Mouse (Mus musculus) liver, embryonic 14.5 days (tissue): ENCODE data around the gene Nrn1.

Source experiments
- CTCF ChIP-seq: IDR thresholded peaks from 2 replicates; pipeline ENCODE4 v1.5.1; 2016; ENCODE audit warnings: antibody characterized with exemption, low read depth, control low read depth
- EP300 ChIP-seq: IDR thresholded peaks from 2 replicates; pipeline ENCODE4 v1.6.1; 2016; ENCODE audit warnings: antibody characterized with exemption, low read depth

DNA sequence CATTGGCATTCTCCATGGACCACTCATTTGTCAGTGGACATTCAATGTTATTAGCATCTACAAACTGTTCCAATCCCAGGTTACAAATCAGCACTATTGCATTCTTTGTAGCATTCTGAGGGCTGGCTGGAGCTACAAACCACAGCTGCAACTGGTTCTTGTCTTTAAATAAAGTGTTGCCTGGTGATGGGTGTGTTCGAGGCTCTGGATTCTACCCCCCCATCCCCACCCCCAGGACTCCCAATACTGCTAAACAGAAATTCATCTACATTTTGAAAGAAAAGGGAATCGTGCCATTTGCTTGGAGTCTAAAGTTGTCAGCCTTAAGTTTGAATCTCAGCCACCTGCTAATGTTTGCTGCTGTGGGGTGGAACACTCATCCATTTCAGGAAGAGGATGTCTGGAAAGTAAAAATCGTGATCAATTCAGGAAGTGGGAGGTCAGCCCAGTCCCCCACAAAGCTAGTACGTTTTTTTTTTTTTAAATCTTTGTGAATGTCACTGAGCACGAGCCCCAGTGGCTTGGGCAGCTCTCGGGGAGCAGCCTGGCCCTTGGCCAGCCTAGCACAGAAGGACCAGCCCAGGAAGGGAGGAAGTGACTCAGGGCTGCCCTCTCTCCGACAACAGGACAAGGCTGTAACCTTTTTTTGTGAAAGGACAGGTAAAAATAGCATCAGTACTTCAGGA lies 39.3 kb downstream of the Nrn1 start:
- TF ChIP-seq CTCF, result no peak
- TF ChIP-seq EP300, result no peak
